Mouse (Mus musculus) naive thymus-derived CD4-positive, alpha-beta T cell, adult 2 months (primary cell): ENCODE measurements around the gene Hoxc4.

Source experiments
- DNase-seq: peaks from one replicate; pipeline ENCODE4 v3.0.0-alpha.2; 2011; ENCODE audit warnings: low read depth

The Hoxc4 gene

GRCm38 (mm10) chr15:103084944-103085343 lies 66.2 kb downstream of the Hoxc4 start:
- no peak for DNase-seq

GRCm38 (mm10) chr15:103085831-103086671 lies 67.3 kb downstream of the Hoxc4 start:
- DNase-seq: no peak
